ENCODE assay signal across 29 mouse cellular contexts in genomic region chrX:162487734-162488133, GRCm38 (mm10).
DNase-seq lines count a peak whose midpoint lies in the region; ATAC-seq and TF ChIP-seq lines count a peak whose summit lies in the region.
"Had no signal": no experiment of that assay in that cellular context is flagged by ENCODE, and none has a peak within 500 bp of the region (broad histone marks: within the 10 kb centered on the region; RNA-seq: fewer than 3 reads in every experiment).

No protein-coding gene starts in this region.

- no peaks in the 10 kb centered on the region for H3K9me3 ChIP-seq in midbrain, postnatal 0 days (ENCODE audit: low read length)
- H3K9me3 ChIP-seq in midbrain, embryonic 16.5 days (replicated peaks; ENCODE audit: control insufficient read depth, low read length, poor library complexity, severe bottlenecking) = no peaks in the 10 kb centered on the region
- no peaks in the 10 kb centered on the region for H3K9me3 ChIP-seq in MEL (replicated peaks; ENCODE audit: insufficient read depth, low read length)
- no peaks in the 10 kb centered on the region for H3K9me3 ChIP-seq in stomach, postnatal 0 days (ENCODE audit: control insufficient read depth, low read length)
- H3K9me3 ChIP-seq: embryonic facial prominence, embryonic 13.5 days; forebrain, embryonic 13.5 days; heart, embryonic 12.5 days; hindbrain, embryonic 12.5 days; limb, embryonic 13.5 days; liver, embryonic 15.5 days; megakaryocyte, embryonic 14.5 days; neural tube, embryonic 13.5 days had no signal

- TF ChIP-seq POLR2A in MEL (IDR thresholded peaks at IDR 0.05; ENCODE audit: control insufficient read depth in 1 of 2, insufficient read depth in 1 of 2, low read depth in 1 of 2, low read length in 2 of 2, poor library complexity in 1 of 2) = no peak

- DNase-seq in layer of hippocampus, adult 2 months (ENCODE audit: low spot score in 2 of 2) = no peak
- DNase-seq in layer of hippocampus, postnatal 36 days = no peak
- no peak for DNase-seq in midbrain, postnatal 0 days (ENCODE audit: low spot score)
- DNase-seq in MEL (ENCODE audit: low read depth, low spot score) = peak; percentile 67
- DNase-seq in stomach, postnatal 0 days (ENCODE audit: low spot score) = no peak
- no peak for DNase-seq in frontal cortex, postnatal 25 days (ENCODE audit: low spot score in 2 of 2)
- DNase-seq: adrenal gland, postnatal 10 days; cerebellum, adult 8-10 months; cerebellum, postnatal 36 days; embryo, embryonic 11 days; gastrocnemius, postnatal 25 days; heart, adult 18-20 months; heart, postnatal 10 days; kidney, adult 2 months; kidney, postnatal 14 days; lung, postnatal 14 days; midbrain, embryonic 14.5 days; thymus, adult 2 months had no signal

- no peaks in the 10 kb centered on the region for H3K4me1 ChIP-seq in midbrain, postnatal 0 days (ENCODE audit: insufficient read depth, low read length)
- H3K4me1 ChIP-seq in midbrain, embryonic 16.5 days (ENCODE audit: control insufficient read depth, insufficient read depth, low read length) = no peaks in the 10 kb centered on the region
- no peaks in the 10 kb centered on the region; a peak in 1 of 4 replicates for H3K4me1 ChIP-seq in MEL (ENCODE audit: control insufficient read depth in 1 of 2, insufficient read depth in 2 of 2, low read length in 2 of 2)
- no peaks in the 10 kb centered on the region for H3K4me1 ChIP-seq in stomach, postnatal 0 days (replicated peaks; ENCODE audit: control insufficient read depth, insufficient read depth)
- H3K4me1 ChIP-seq: embryonic facial prominence, embryonic 13.5 days; forebrain, embryonic 13.5 days; heart, embryonic 12.5 days; hindbrain, embryonic 12.5 days; limb, embryonic 13.5 days; liver, embryonic 15.5 days; megakaryocyte, embryonic 14.5 days; neural tube, embryonic 13.5 days had no signal

- no peak overlapping the region for H3K4me2 ChIP-seq in midbrain, postnatal 0 days (ENCODE audit: low read depth, low read length, poor library complexity, severe bottlenecking)
- H3K4me2 ChIP-seq in midbrain, embryonic 16.5 days (ENCODE audit: low read length) = no peak overlapping the region
- H3K4me2 ChIP-seq in stomach, postnatal 0 days (replicated peaks; ENCODE audit: low read depth) = no peak overlapping the region
- H3K4me2 ChIP-seq: embryonic facial prominence, embryonic 13.5 days; forebrain, embryonic 13.5 days; heart, embryonic 12.5 days; hindbrain, embryonic 12.5 days; limb, embryonic 13.5 days; liver, embryonic 15.5 days; neural tube, embryonic 13.5 days had no signal

- TF ChIP-seq CTCF in layer of hippocampus, adult 2 months (conservative IDR thresholded peaks at IDR 0.05) = peak; percentile 49
- TF ChIP-seq CTCF in midbrain, postnatal 0 days (IDR thresholded peaks at IDR 0.05) = 0 out of 2 replicates have a peak, but pooled peaks have one; percentile 10
- peak; percentile 26 to 69 (median 37); a peak in 4 of 6 replicates for TF ChIP-seq CTCF in MEL (IDR thresholded peaks at IDR 0.05 in 2 of 3, conservative IDR thresholded peaks at IDR 0.05 in 1 of 3; ENCODE audit: control insufficient read depth in 1 of 3, insufficient read depth in 1 of 3, low read depth in 2 of 3, low read length in 3 of 3, poor library complexity in 1 of 3, severe bottlenecking in 1 of 3)
- TF ChIP-seq CTCF in stomach, postnatal 0 days (IDR thresholded peaks at IDR 0.05; ENCODE audit: low read depth) = peak; percentile 30

- no peak for TF ChIP-seq EP300 in MEL (IDR thresholded peaks at IDR 0.05; ENCODE audit: low read depth in 1 of 2, low read length in 2 of 2)
- TF ChIP-seq EP300 in stomach, postnatal 0 days (optimal IDR thresholded peaks at IDR 0.05) = no peak

- H3K27ac ChIP-seq in layer of hippocampus, adult 2 months = no peak overlapping the region
- no peak overlapping the region for H3K27ac ChIP-seq in midbrain, postnatal 0 days (ENCODE audit: low read depth, low read length)
- H3K27ac ChIP-seq in midbrain, embryonic 16.5 days (ENCODE audit: low read length) = no peak overlapping the region
- H3K27ac ChIP-seq in MEL (ENCODE audit: control insufficient read depth, low read depth, low read length) = no peak overlapping the region
- H3K27ac ChIP-seq in stomach, postnatal 0 days (replicated peaks) = no peak overlapping the region
- H3K27ac ChIP-seq: embryonic facial prominence, embryonic 13.5 days; forebrain, embryonic 13.5 days; hindbrain, embryonic 12.5 days; limb, embryonic 13.5 days; liver, embryonic 15.5 days; neural tube, embryonic 13.5 days had no signal

- no peak for ATAC-seq in midbrain, postnatal 0 days (ENCODE audit: low FRiP score)
- ATAC-seq in midbrain, embryonic 16.5 days = no peak
- ATAC-seq in stomach, postnatal 0 days (ENCODE audit: low FRiP score, low TSS enrichment) = no peak
- ATAC-seq: forebrain, embryonic 13.5 days had no signal

- TF ChIP-seq RAD21 in MEL (IDR thresholded peaks at IDR 0.05; ENCODE audit: low read depth, low read length) = peak; percentile 90

- H3K36me3 ChIP-seq in midbrain, postnatal 0 days (ENCODE audit: insufficient read depth, low read length) = no peaks in the 10 kb centered on the region
- H3K36me3 ChIP-seq in midbrain, embryonic 16.5 days (ENCODE audit: control insufficient read depth, insufficient read depth, low read length) = no peaks in the 10 kb centered on the region
- no peaks in the 10 kb centered on the region for H3K36me3 ChIP-seq in MEL (ENCODE audit: control insufficient read depth in 1 of 2, insufficient read depth in 2 of 2, low read length in 2 of 2)
- H3K36me3 ChIP-seq in stomach, postnatal 0 days (ENCODE audit: control insufficient read depth, insufficient read depth, low read length) = no peaks in the 10 kb centered on the region
- H3K36me3 ChIP-seq: embryonic facial prominence, embryonic 13.5 days; heart, embryonic 12.5 days; hindbrain, embryonic 12.5 days; limb, embryonic 13.5 days; liver, embryonic 15.5 days; neural tube, embryonic 13.5 days had no signal

- H3K27me3 ChIP-seq in midbrain, postnatal 0 days (ENCODE audit: insufficient read depth, low read length) = no peaks in the 10 kb centered on the region
- peaks cover 3% of the 10 kb centered on the region; the same call in 1 of the 2 replicates for H3K27me3 ChIP-seq in midbrain, embryonic 16.5 days (ENCODE audit: control insufficient read depth, insufficient read depth, low read depth, low read length)
- H3K27me3 ChIP-seq in MEL (ENCODE audit: control insufficient read depth in 1 of 2, insufficient read depth in 2 of 2, low read length in 2 of 2) = no peaks in the 10 kb centered on the region
- no peaks in the 10 kb centered on the region for H3K27me3 ChIP-seq in stomach, postnatal 0 days (ENCODE audit: control insufficient read depth, insufficient read depth, low read length)
- H3K27me3 ChIP-seq: forebrain, embryonic 13.5 days; heart, embryonic 12.5 days; liver, embryonic 15.5 days had no signal

- H3K4me3 ChIP-seq in layer of hippocampus, adult 2 months = no peak overlapping the region
- H3K4me3 ChIP-seq in midbrain, postnatal 0 days (ENCODE audit: low read depth, low read length) = no peak overlapping the region
- no peak overlapping the region for H3K4me3 ChIP-seq in midbrain, embryonic 16.5 days (ENCODE audit: low read depth, low read length)
- H3K4me3 ChIP-seq in MEL (ENCODE audit: control insufficient read depth in 1 of 2, insufficient read depth in 1 of 2, low read depth in 2 of 2, low read length in 2 of 2) = no peak overlapping the region
- H3K4me3 ChIP-seq in stomach, postnatal 0 days (ENCODE audit: low read depth, low read length) = no peak overlapping the region
- H3K4me3 ChIP-seq: embryonic facial prominence, embryonic 13.5 days; erythroblast, embryonic 14.5 days; forebrain, embryonic 13.5 days; heart, embryonic 12.5 days; hindbrain, embryonic 12.5 days; limb, embryonic 13.5 days; liver, embryonic 15.5 days; megakaryocyte, embryonic 14.5 days; myocyte; neural tube, embryonic 13.5 days had no signal

- H3K79me2 ChIP-seq in MEL (ENCODE audit: control insufficient read depth, insufficient read depth, low read length, poor library complexity) = no peaks in the 10 kb centered on the region

- no peak overlapping the region for H3K9ac ChIP-seq in midbrain, postnatal 0 days (replicated peaks; ENCODE audit: low read length, poor library complexity, severe bottlenecking)
- H3K9ac ChIP-seq in midbrain, embryonic 16.5 days (ENCODE audit: low read depth, low read length) = no peak overlapping the region
- no peak overlapping the region for H3K9ac ChIP-seq in MEL (ENCODE audit: control insufficient read depth, low read depth, low read length, poor library complexity, severe bottlenecking)
- H3K9ac ChIP-seq in stomach, postnatal 0 days (ENCODE audit: low read length) = no peak overlapping the region
- H3K9ac ChIP-seq: embryonic facial prominence, embryonic 13.5 days; forebrain, embryonic 13.5 days; heart, embryonic 12.5 days; hindbrain, embryonic 12.5 days; limb, embryonic 13.5 days; liver, embryonic 15.5 days; neural tube, embryonic 13.5 days had no signal

TF ChIP-seq in MEL, 35 proteins besides CTCF, POLR2A, EP300 and RAD21:
- TF ChIP-seq GATA1 (IDR thresholded peaks at IDR 0.05; ENCODE audit: low read depth, low read length) = peak; percentile 35; the same call in 1 of the 2 replicates
- TF ChIP-seq ELF1 (IDR thresholded peaks at IDR 0.05; ENCODE audit: low read depth, low read length) = no peak
- peak; percentile 78 for TF ChIP-seq SMC3 (IDR thresholded peaks at IDR 0.05; ENCODE audit: low read depth, low read length)
- TF ChIP-seq USF1 (IDR thresholded peaks at IDR 0.05; ENCODE audit: low read depth, low read length) = no peak
- TF ChIP-seq ZC3H11A (IDR thresholded peaks at IDR 0.05; ENCODE audit: low read depth, low read length) = peak; percentile 73
TF ChIP-seq in MEL: peak in this region for 3.
